Mouse (Mus musculus): ENCODE results near the gene Ift22. TPM values are rescaled to one million over a fixed set of nuclear protein-coding genes. Genes with fewer than 3 reads are reported as not detected.
A peak's percentile ranks its signal among the peaks of the same experiment; 100 is the strongest.

Ift22 gene
- 9.3 and 10.1 TPM in 2 replicates for polyA plus RNA-seq (2011; ENCODE audit: insufficient read depth, insufficient read length, low read depth, missing spikeins)

- H3K4me1 ChIP-seq (ENCODE audit: control insufficient read depth, insufficient read depth, low read length): no peaks in the 10 kb centered on the region
- no peaks in the 10 kb centered on the region for H3K36me3 ChIP-seq (ENCODE audit: control insufficient read depth, insufficient read depth, low read length, poor library complexity, severe bottlenecking)
- TF ChIP-seq CTCF (IDR thresholded peaks at IDR 0.05; ENCODE audit: low read depth, low read length) (no peak), EP300 (IDR thresholded peaks at IDR 0.05; ENCODE audit: insufficient read depth, low read depth, low read length) (no peak), POLR2A (IDR thresholded peaks at IDR 0.05; ENCODE audit: insufficient read depth, low read length) (no peak)
- no peaks in the 10 kb centered on the region for H3K27me3 ChIP-seq (ENCODE audit: control insufficient read depth, insufficient read depth, low read length, poor library complexity, severe bottlenecking)
- H3K4me3 ChIP-seq (ENCODE audit: low read depth, low read length): peak within 1 kb of the TSS; percentile 66
- H3K9me3 ChIP-seq (replicated peaks; ENCODE audit: control insufficient read depth, insufficient read depth, low read length, poor library complexity, severe bottlenecking): no peaks in the 10 kb centered on the region
- H3K9ac ChIP-seq (ENCODE audit: low read depth, poor library complexity, severe bottlenecking): peak within 1 kb of the TSS; percentile 25; the same call in 1 of the 2 replicates
- H3K27ac ChIP-seq (ENCODE audit: insufficient read depth, low read length): no peak within 1 kb of the TSS
These were observed at the start of gene Ift22 for GRCm38 (mm10) chr5:136907991-136908857. Gene Ift22, plus strand, starts transcription at chr5:136908150.

GRCm38 (mm10) chr5:136861191-136861940, 46.6 kb upstream of the Ift22 start:
- Histone ChIP-seq H3K4me1 (ENCODE audit: control insufficient read depth, insufficient read depth, low read length) (peaks cover 8% of the 10 kb centered on the region), H3K27ac (ENCODE audit: insufficient read depth, low read length) (no peak overlapping the region), H3K27me3 (ENCODE audit: control insufficient read depth, insufficient read depth, low read length, poor library complexity, severe bottlenecking) (no peaks in the 10 kb centered on the region), H3K4me3 (ENCODE audit: low read depth, low read length) (no peak overlapping the region), H3K9ac (ENCODE audit: low read depth, poor library complexity, severe bottlenecking) (no peak overlapping the region), H3K36me3 (ENCODE audit: control insufficient read depth, insufficient read depth, low read length, poor library complexity, severe bottlenecking) (no peaks in the 10 kb centered on the region), H3K9me3 (replicated peaks; ENCODE audit: control insufficient read depth, insufficient read depth, low read length, poor library complexity, severe bottlenecking) (no peaks in the 10 kb centered on the region; the same call in 1 of the 2 replicates)
- no peak for TF ChIP-seq POLR2A (IDR thresholded peaks at IDR 0.05; ENCODE audit: insufficient read depth, low read length)
- TF ChIP-seq CTCF (IDR thresholded peaks at IDR 0.05; ENCODE audit: low read depth, low read length): no peak
- no peak for TF ChIP-seq EP300 (IDR thresholded peaks at IDR 0.05; ENCODE audit: insufficient read depth, low read depth, low read length)

- Histone ChIP-seq H3K4me3 (ENCODE audit: low read depth, low read length) (no peak overlapping the region), H3K27me3 (ENCODE audit: control insufficient read depth, insufficient read depth, low read length, poor library complexity, severe bottlenecking) (no peaks in the 10 kb centered on the region), H3K36me3 (ENCODE audit: control insufficient read depth, insufficient read depth, low read length, poor library complexity, severe bottlenecking) (no peaks in the 10 kb centered on the region), H3K9me3 (replicated peaks; ENCODE audit: control insufficient read depth, insufficient read depth, low read length, poor library complexity, severe bottlenecking) (no peaks in the 10 kb centered on the region; the same call in 1 of the 2 replicates), H3K27ac (ENCODE audit: insufficient read depth, low read length) (no peak overlapping the region), H3K4me1 (ENCODE audit: control insufficient read depth, insufficient read depth, low read length) (peaks cover 8% of the 10 kb centered on the region), H3K9ac (ENCODE audit: low read depth, poor library complexity, severe bottlenecking) (no peak overlapping the region)
- no peak for TF ChIP-seq EP300 (IDR thresholded peaks at IDR 0.05; ENCODE audit: insufficient read depth, low read depth, low read length)
- TF ChIP-seq POLR2A (IDR thresholded peaks at IDR 0.05; ENCODE audit: insufficient read depth, low read length): no peak
- no peak for TF ChIP-seq CTCF (IDR thresholded peaks at IDR 0.05; ENCODE audit: low read depth, low read length)
These were observed 45.1 kb upstream of the Ift22 start for GRCm38 (mm10) chr5:136862806-136863205.

GRCm38 (mm10) chr5:136863276-136863675, 44.7 kb upstream of the Ift22 start:
- no peak overlapping the region for H3K4me3 ChIP-seq (ENCODE audit: low read depth, low read length)

GRCm38 (mm10) chr5:136863961-136864674, 43.8 kb upstream of the Ift22 start:
- TF ChIP-seq POLR2A (IDR thresholded peaks at IDR 0.05; ENCODE audit: insufficient read depth, low read length) (no peak), EP300 (IDR thresholded peaks at IDR 0.05; ENCODE audit: insufficient read depth, low read depth, low read length) (peak; percentile 83), CTCF (IDR thresholded peaks at IDR 0.05; ENCODE audit: low read depth, low read length) (no peak)
- 0 out of 2 replicates have a peak overlapping the region, but pooled peaks have one; percentile 3 for H3K27ac ChIP-seq (ENCODE audit: insufficient read depth, low read length)
- H3K27me3 ChIP-seq (ENCODE audit: control insufficient read depth, insufficient read depth, low read length, poor library complexity, severe bottlenecking): no peaks in the 10 kb centered on the region
- H3K9me3 ChIP-seq (replicated peaks; ENCODE audit: control insufficient read depth, insufficient read depth, low read length, poor library complexity, severe bottlenecking): no peaks in the 10 kb centered on the region
- H3K4me1 ChIP-seq (ENCODE audit: control insufficient read depth, insufficient read depth, low read length): peaks cover 8% of the 10 kb centered on the region
- H3K36me3 ChIP-seq (ENCODE audit: control insufficient read depth, insufficient read depth, low read length, poor library complexity, severe bottlenecking): no peaks in the 10 kb centered on the region
- no peak overlapping the region for H3K4me3 ChIP-seq (ENCODE audit: low read depth, low read length)
- H3K9ac ChIP-seq (ENCODE audit: low read depth, poor library complexity, severe bottlenecking): no peak overlapping the region

More at GRCm38 (mm10) chr5:136863276-136863675, 44.7 kb upstream of the Ift22 start:
- Histone ChIP-seq H3K27me3 (ENCODE audit: control insufficient read depth, insufficient read depth, low read length, poor library complexity, severe bottlenecking) (no peaks in the 10 kb centered on the region), H3K4me1 (ENCODE audit: control insufficient read depth, insufficient read depth, low read length) (peaks cover 8% of the 10 kb centered on the region), H3K27ac (ENCODE audit: insufficient read depth, low read length) (0 out of 2 replicates have a peak overlapping the region, but pooled peaks have one; percentile 3), H3K9ac (ENCODE audit: low read depth, poor library complexity, severe bottlenecking) (no peak overlapping the region), H3K36me3 (ENCODE audit: control insufficient read depth, insufficient read depth, low read length, poor library complexity, severe bottlenecking) (no peaks in the 10 kb centered on the region), H3K9me3 (replicated peaks; ENCODE audit: control insufficient read depth, insufficient read depth, low read length, poor library complexity, severe bottlenecking) (no peaks in the 10 kb centered on the region; the same call in 1 of the 2 replicates)
- no peak for TF ChIP-seq CTCF (IDR thresholded peaks at IDR 0.05; ENCODE audit: low read depth, low read length)
- TF ChIP-seq EP300 (IDR thresholded peaks at IDR 0.05; ENCODE audit: insufficient read depth, low read depth, low read length): no peak
- no peak for TF ChIP-seq POLR2A (IDR thresholded peaks at IDR 0.05; ENCODE audit: insufficient read depth, low read length)
